Mouse (Mus musculus): ENCODE data around the gene Slc7a7. TPM values are rescaled to one million over a fixed set of nuclear protein-coding genes. Genes with fewer than 3 reads are reported as not detected.
A peak's percentile ranks its signal among the peaks of the same experiment; 100 is the strongest.

Slc7a7 gene
- polyA plus RNA-seq, 1 experiment from 2014 or later, result 19.0 TPM

- Histone ChIP-seq H3K9ac (ENCODE audit: low read length) (peak overlapping the region; percentile 99), H3K27ac (ENCODE audit: low read length) (peak overlapping the region; percentile 98; the same call in 1 of the 2 replicates), H3K4me2 (ENCODE audit: low read depth, low read length) (peak overlapping the region; percentile 78), H3K4me1 (ENCODE audit: control insufficient read depth, insufficient read depth, low read length) (peaks cover 43% of the 10 kb centered on the region), H3K4me3 (replicated peaks; ENCODE audit: low read length) (peak overlapping the region; percentile 82), H3K36me3 (ENCODE audit: control insufficient read depth, insufficient read depth, low read length) (peaks cover 8% of the 10 kb centered on the region; the same call in 1 of the 2 replicates), H3K27me3 (ENCODE audit: control insufficient read depth, insufficient read depth, low read length) (no peaks in the 10 kb centered on the region), H3K9me3 (replicated peaks; ENCODE audit: control insufficient read depth, low read length) (no peaks in the 10 kb centered on the region)
- no peak for ATAC-seq (ENCODE audit: insufficient read depth, low FRiP score)
- WGBS, result 46% methylated on average over 12 of the region's 12 CpGs
Observed at GRCm38 (mm10) chr14:54433941-54434531, 16.5 kb upstream of the Slc7a7 start.

GRCm38 (mm10) chr14:54432837-54433830 lies 15.6 kb upstream of the Slc7a7 start:
- no peaks in the 10 kb centered on the region for H3K9me3 ChIP-seq (replicated peaks; ENCODE audit: control insufficient read depth, low read length)
- peaks cover 51% of the 10 kb centered on the region for H3K4me1 ChIP-seq (ENCODE audit: control insufficient read depth, insufficient read depth, low read length)
- peak overlapping the region; percentile 78 for H3K4me2 ChIP-seq (ENCODE audit: low read depth, low read length)
- H3K27ac ChIP-seq (ENCODE audit: low read length), result peak overlapping the region; percentile 98
- peak overlapping the region; percentile 99 for H3K9ac ChIP-seq (ENCODE audit: low read length)
- no peak for ATAC-seq (ENCODE audit: insufficient read depth, low FRiP score)
- peak overlapping the region; percentile 82 for H3K4me3 ChIP-seq (replicated peaks; ENCODE audit: low read length)
- no peaks in the 10 kb centered on the region for H3K27me3 ChIP-seq (ENCODE audit: control insufficient read depth, insufficient read depth, low read length)
- peaks cover 8% of the 10 kb centered on the region; the same call in 1 of the 2 replicates for H3K36me3 ChIP-seq (ENCODE audit: control insufficient read depth, insufficient read depth, low read length)
- 21% methylated on average over 17 of the region's 17 CpGs for WGBS

GRCm38 (mm10) chr14:54432078-54432836 lies 14.7 kb upstream of the Slc7a7 start:
- peaks cover 58% of the 10 kb centered on the region for H3K4me1 ChIP-seq (ENCODE audit: control insufficient read depth, insufficient read depth, low read length)
- ATAC-seq (ENCODE audit: insufficient read depth, low FRiP score), result peak; percentile 7; the same call in 1 of the 2 replicates
- WGBS, result 2% methylated on average over 53 of the region's 54 CpGs
- H3K9me3 ChIP-seq (replicated peaks; ENCODE audit: control insufficient read depth, low read length), result no peaks in the 10 kb centered on the region
- peak overlapping the region; percentile 98 for H3K27ac ChIP-seq (ENCODE audit: low read length)
- peak overlapping the region; percentile 78 for H3K4me2 ChIP-seq (ENCODE audit: low read depth, low read length)
- no peaks in the 10 kb centered on the region for H3K27me3 ChIP-seq (ENCODE audit: control insufficient read depth, insufficient read depth, low read length)
- 0 out of 2 replicates have a peak, but pooled peaks cover 7% of the 10 kb centered on the region for H3K36me3 ChIP-seq (ENCODE audit: control insufficient read depth, insufficient read depth, low read length)
- peak overlapping the region; percentile 99 for H3K9ac ChIP-seq (ENCODE audit: low read length)
- peak overlapping the region; percentile 82 for H3K4me3 ChIP-seq (replicated peaks; ENCODE audit: low read length)

DNA sequence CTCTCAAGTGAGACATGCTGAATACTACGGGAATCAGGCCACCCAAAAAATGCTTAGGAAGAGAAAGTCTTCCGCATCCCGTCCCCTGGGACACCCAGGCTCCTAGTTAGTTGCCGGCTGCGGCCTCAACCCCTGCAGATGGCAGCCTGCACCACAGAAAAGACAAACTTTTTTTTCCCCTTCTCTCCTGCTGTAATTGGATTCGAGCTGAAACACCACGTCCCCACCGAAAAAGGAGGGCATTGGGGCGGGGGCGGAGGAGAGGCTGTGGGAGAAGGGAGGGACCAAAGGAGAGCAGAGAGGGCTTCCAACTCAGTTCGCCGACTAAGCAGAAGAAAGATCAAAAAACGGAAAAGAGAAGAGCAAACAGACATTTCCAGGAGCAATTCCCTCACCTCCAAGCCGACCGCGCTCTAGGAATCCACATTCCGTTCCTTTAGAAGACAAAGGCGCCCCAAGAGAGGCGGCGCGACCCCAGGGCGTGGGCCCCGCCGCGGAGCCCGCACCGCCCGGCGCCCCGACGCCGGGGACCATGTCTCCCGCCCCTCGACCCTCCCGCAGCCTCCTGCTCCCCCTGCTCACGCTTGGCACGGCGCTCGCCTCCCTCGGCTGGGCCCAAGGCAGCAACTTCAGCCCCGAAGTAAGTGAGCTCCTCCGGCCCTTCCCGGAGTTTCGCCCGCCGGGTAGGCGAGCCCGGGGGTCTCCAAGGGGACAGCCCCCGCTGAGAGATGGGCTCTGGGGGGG lies 13.9 kb upstream of the Slc7a7 start, which contains the start of gene Mmp14:
Mmp14 (plus strand) TSS at position 279 of the 744 bp plus-strand sequence.
- Histone ChIP-seq H3K9me3 (replicated peaks; ENCODE audit: control insufficient read depth, low read length) (no peaks in the 10 kb centered on the region), H3K27me3 (ENCODE audit: control insufficient read depth, insufficient read depth, low read length) (no peaks in the 10 kb centered on the region), H3K4me3 (replicated peaks; ENCODE audit: low read length) (peak within 1 kb of the TSS; percentile 82), H3K4me2 (ENCODE audit: low read depth, low read length) (peak within 1 kb of the TSS; percentile 78), H3K4me1 (ENCODE audit: control insufficient read depth, insufficient read depth, low read length) (peaks cover 58% of the 10 kb centered on the region), H3K9ac (ENCODE audit: low read length) (peak within 1 kb of the TSS; percentile 99), H3K27ac (ENCODE audit: low read length) (peak within 1 kb of the TSS; percentile 98), H3K36me3 (ENCODE audit: control insufficient read depth, insufficient read depth, low read length) (0 out of 2 replicates have a peak, but pooled peaks cover under 1% of the 10 kb centered on the region)
- WGBS, result under 1% methylated on average over 49 of the region's 49 CpGs
- ATAC-seq (ENCODE audit: insufficient read depth, low FRiP score), result peak; percentile 59

DNA sequence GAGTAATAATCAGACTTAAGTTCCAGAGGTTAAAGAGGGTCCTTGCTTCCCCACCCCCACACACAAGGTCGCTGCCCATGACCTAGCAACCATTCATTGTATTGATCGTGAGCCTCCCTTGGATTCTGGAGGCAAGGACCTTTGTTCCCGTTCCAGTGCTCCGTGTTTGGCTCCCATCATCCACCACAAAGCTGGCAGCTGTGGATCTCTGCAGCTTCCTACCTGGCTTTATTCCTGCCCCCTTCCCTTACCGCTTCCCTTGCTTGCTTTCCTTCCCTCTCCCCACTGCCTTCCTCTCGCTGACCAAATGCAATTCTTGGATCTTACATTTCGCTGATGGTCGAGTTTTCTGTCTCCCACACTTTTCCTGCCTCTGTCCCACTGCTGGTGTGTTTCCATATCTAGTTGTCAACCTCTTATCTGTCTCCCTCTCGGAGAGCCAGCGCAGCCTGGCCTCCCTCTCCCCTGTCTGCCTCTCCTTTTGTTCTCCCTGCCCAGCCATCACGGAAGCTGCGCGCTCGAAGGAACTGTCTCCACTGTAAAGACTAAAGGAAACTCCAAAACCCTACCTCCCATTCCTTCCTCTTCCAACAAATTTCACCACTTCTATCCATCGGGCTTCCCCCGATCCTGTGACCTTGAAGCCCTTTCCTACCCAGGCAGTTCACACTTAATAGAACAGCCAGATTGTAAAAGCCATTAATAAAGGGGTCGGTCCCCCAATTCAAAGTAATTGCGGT lies 13.0 kb upstream of the Slc7a7 start:
- Histone ChIP-seq H3K9me3 (replicated peaks; ENCODE audit: control insufficient read depth, low read length) (no peaks in the 10 kb centered on the region), H3K4me3 (replicated peaks; ENCODE audit: low read length) (peak overlapping the region; percentile 82), H3K9ac (ENCODE audit: low read length) (peak overlapping the region; percentile 99), H3K4me1 (ENCODE audit: control insufficient read depth, insufficient read depth, low read length) (peaks cover 60% of the 10 kb centered on the region), H3K27ac (ENCODE audit: low read length) (peak overlapping the region; percentile 98), H3K4me2 (ENCODE audit: low read depth, low read length) (peak overlapping the region; percentile 78), H3K36me3 (ENCODE audit: control insufficient read depth, insufficient read depth, low read length) (no peaks in the 10 kb centered on the region), H3K27me3 (ENCODE audit: control insufficient read depth, insufficient read depth, low read length) (no peaks in the 10 kb centered on the region)
- WGBS, result 7% methylated on average over 18 of the region's 18 CpGs
- no peak for ATAC-seq (ENCODE audit: insufficient read depth, low FRiP score)

DNA sequence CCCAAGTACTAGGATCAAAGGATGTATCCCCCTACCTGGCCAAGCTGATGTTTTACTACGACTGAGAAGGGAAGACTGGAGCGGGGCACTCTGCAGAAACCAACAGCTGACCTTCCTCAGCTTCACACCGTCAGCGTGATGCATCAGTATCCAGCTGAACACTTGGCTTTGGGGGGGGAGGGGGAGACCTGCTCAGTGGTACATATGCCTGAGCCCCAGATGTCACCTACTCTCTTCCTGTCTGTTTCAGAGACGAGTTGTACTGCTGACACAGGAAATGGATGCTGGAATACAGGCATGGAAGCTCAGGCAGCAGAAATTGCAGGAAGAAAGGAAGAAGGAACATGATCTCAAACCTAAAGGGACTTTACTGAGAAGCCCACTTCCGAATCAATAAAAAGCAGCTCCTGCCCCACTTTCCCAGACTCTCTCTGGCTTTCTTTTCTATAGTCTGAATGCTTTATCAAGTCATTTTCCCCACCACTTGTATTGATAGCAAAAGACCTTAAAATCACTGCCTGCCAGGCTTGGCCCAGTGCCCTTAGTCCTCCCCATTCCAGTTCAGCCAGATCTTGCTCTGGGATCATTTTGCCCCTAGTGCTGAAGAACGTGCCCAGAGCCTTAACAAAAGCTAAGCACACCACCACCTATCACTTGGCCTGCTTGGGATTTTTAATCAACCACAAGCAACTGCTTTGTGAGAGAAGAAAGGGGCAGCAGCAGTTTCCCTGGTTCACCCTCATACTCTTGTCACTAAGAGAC lies 11.9 kb upstream of the Slc7a7 start:
- Histone ChIP-seq H3K9ac (ENCODE audit: low read length) (peak overlapping the region; percentile 99), H3K4me3 (replicated peaks; ENCODE audit: low read length) (no peak overlapping the region), H3K4me1 (ENCODE audit: control insufficient read depth, insufficient read depth, low read length) (peaks cover 54% of the 10 kb centered on the region), H3K36me3 (ENCODE audit: control insufficient read depth, insufficient read depth, low read length) (no peaks in the 10 kb centered on the region), H3K4me2 (ENCODE audit: low read depth, low read length) (peak overlapping the region; percentile 78), H3K27me3 (ENCODE audit: control insufficient read depth, insufficient read depth, low read length) (no peaks in the 10 kb centered on the region), H3K9me3 (replicated peaks; ENCODE audit: control insufficient read depth, low read length) (no peaks in the 10 kb centered on the region), H3K27ac (ENCODE audit: low read length) (peak overlapping the region; percentile 98)
- no peak for ATAC-seq (ENCODE audit: insufficient read depth, low FRiP score)
- WGBS, result 40% methylated on average over 7 of the region's 7 CpGs

- no peak for ATAC-seq (ENCODE audit: insufficient read depth, low FRiP score)
- peaks cover 43% of the 10 kb centered on the region for H3K4me1 ChIP-seq (ENCODE audit: control insufficient read depth, insufficient read depth, low read length)
- H3K27me3 ChIP-seq (ENCODE audit: control insufficient read depth, insufficient read depth, low read length), result no peaks in the 10 kb centered on the region
- no peaks in the 10 kb centered on the region for H3K9me3 ChIP-seq (replicated peaks; ENCODE audit: control insufficient read depth, low read length)
- no peak overlapping the region for H3K4me2 ChIP-seq (ENCODE audit: low read depth, low read length)
- no peak overlapping the region for H3K4me3 ChIP-seq (replicated peaks; ENCODE audit: low read length)
- H3K27ac ChIP-seq (ENCODE audit: low read length), result no peak overlapping the region
- H3K36me3 ChIP-seq (ENCODE audit: control insufficient read depth, insufficient read depth, low read length), result no peaks in the 10 kb centered on the region
- H3K9ac ChIP-seq (ENCODE audit: low read length), result no peak overlapping the region
- 81% methylated on average over 5 of the region's 5 CpGs for whole genome bisulfite sequencing
Observed at GRCm38 (mm10) chr14:54428421-54428820, 10.8 kb upstream of the Slc7a7 start.

Data from stomach, embryonic 16.5 days (tissue).